10 mouse cellular contexts compared by ENCODE assay signal in the genomic region with DNA sequence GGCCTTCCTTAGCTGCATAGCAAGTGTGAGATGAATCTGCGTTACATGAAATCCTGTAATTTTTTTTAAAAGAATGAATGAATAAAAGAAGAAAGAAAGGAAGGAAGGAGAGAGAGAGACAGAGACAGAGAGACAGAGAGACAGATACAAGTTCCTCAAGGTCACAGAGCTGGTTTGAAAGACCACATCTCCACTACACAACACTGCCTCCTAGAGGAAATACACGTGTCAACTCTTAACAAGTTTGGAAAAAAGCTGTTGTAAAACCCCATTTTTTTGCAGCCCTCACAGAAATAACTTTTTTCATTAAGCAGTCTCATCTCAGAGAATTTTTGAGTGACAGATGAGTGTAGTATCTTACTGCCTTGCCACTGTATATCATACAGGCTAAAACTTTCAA. TPM values are rescaled to one million over a fixed set of nuclear protein-coding genes. Genes with fewer than 3 reads are reported as not detected.
DNase-seq lines count a peak whose midpoint lies in the region; ATAC-seq and TF ChIP-seq lines count a peak whose summit lies in the region.
"Had no signal": no experiment of that assay in that cellular context is flagged by ENCODE, and none has a peak within 500 bp of the region (broad histone marks: within the 10 kb centered on the region; RNA-seq: fewer than 3 reads in every experiment).

No protein-coding gene starts in this region.

- no peak for TF ChIP-seq POLR2A in cerebellum, adult 2 months (IDR thresholded peaks at IDR 0.05; ENCODE audit: borderline replicate concordance, insufficient read depth, low read length)

- peak in 1 of 2 experiments; percentile 38 for DNase-seq in cerebellum, adult 2 months
- DNase-seq in cerebellum, adult 11 months, result no peak
- peak; percentile 16 to 18 for DNase-seq in layer of hippocampus, adult 2 months (ENCODE audit: low spot score in 2 of 2)
- no peak for DNase-seq in layer of hippocampus, adult 8-10 months (ENCODE audit: low spot score in 2 of 2)
- DNase-seq in A20 (ENCODE audit: low read depth, low spot score), result peak; percentile 67
- DNase-seq in c-Kit-positive CD71-negative TER-119-negative erythroid progenitor cells, embryonic 14.5 days (ENCODE audit: low read depth), result peak; percentile 47
- no peak for DNase-seq in right cerebral cortex, postnatal 14 days

- no peak overlapping the region for H3K4me3 ChIP-seq in cerebellum, adult 2 months (replicated peaks; ENCODE audit: insufficient read depth, low read depth, low read length)
- H3K4me3 ChIP-seq in layer of hippocampus, adult 2 months, result no peak overlapping the region
- H3K4me3 ChIP-seq: hindbrain, embryonic 15.5 days; neural tube, embryonic 12.5 days had no signal

- H3K27ac ChIP-seq in cerebellum, adult 2 months (ENCODE audit: insufficient read depth, low read length), result no peak overlapping the region
- no peak overlapping the region for H3K27ac ChIP-seq in layer of hippocampus, adult 2 months
- H3K27ac ChIP-seq: hindbrain, embryonic 15.5 days; neural tube, embryonic 12.5 days had no signal

- peak; percentile 59; the same call in 1 of the 2 replicates for ATAC-seq in megakaryocyte-erythroid progenitor cell, adult 5-6 weeks (replicated peaks; ENCODE audit: low FRiP score, low TSS enrichment, poor library complexity, severe bottlenecking)

- peak; percentile 46; the same call in 1 of the 2 replicates for TF ChIP-seq CTCF in cerebellum, adult 2 months (IDR thresholded peaks at IDR 0.05; ENCODE audit: borderline replicate concordance, insufficient read depth, low read depth, low read length)
- peak; percentile 84 for TF ChIP-seq CTCF in layer of hippocampus, adult 2 months (conservative IDR thresholded peaks at IDR 0.05)

- 53% methylated on average over 2 of the region's 2 CpGs for WGBS in cerebellum, adult 2 months

- H3K4me1 ChIP-seq in cerebellum, adult 2 months (ENCODE audit: control insufficient read depth, insufficient read depth, low read length), result no peaks in the 10 kb centered on the region
- H3K4me1 ChIP-seq: hindbrain, embryonic 15.5 days; neural tube, embryonic 12.5 days had no signal

- no peaks in the 10 kb centered on the region for H3K27me3 ChIP-seq in cerebellum, adult 2 months (ENCODE audit: control insufficient read depth, insufficient read depth, low read length)
- H3K27me3 ChIP-seq: hindbrain, embryonic 15.5 days; neural tube, embryonic 12.5 days had no signal

RNA-seq across cellular contexts. Expression of gene Gm33543, which starts 15.4 kb away (rescaled TPM):
- 0.11 TPM in 1 of 2 replicates, not detected in the other for polyA plus RNA-seq in cerebellum, adult 2 months (2012; rRNA removed)
- not detected for total RNA-seq in layer of hippocampus, adult 2 months (2021)
- not detected for total RNA-seq in layer of hippocampus, adult 8-10 months (2022)
- not detected in 2 replicates for total RNA-seq in megakaryocyte-erythroid progenitor cell, adult 5-6 weeks (2014; fragmentation: Nextera tagmentation)
- not detected in 2 replicates for total RNA-seq in megakaryocyte-erythroid progenitor cell, adult 5-6 weeks (2017)
- polyA plus RNA-seq: hindbrain, embryonic 15.5 days; neural tube, embryonic 12.5 days had no signal

Comparison
In these comparisons a context has a peak if more than half of its experiments do, and no peak if none do; other contexts are left out.
1. DNase-seq: peak in layer of hippocampus, adult 2 months (2 of 2), A20 (single experiment) and c-Kit-positive CD71-negative TER-119-negative erythroid progenitor cells, embryonic 14.5 days (single experiment); none in cerebellum, adult 11 months (single experiment), layer of hippocampus, adult 8-10 months (0 of 2) and right cerebral cortex, postnatal 14 days (single experiment).